Mouse (Mus musculus) intestine, embryonic 16.5 days (tissue): Measurements from ENCODE around the gene Rnf111. TPM values are rescaled to one million over a fixed set of nuclear protein-coding genes. Genes with fewer than 3 reads are reported as not detected.
"Not testable (repeated sequence)": the region's sequence is repeated elsewhere in the genome, so short reads cannot be mapped to it uniquely, and the experiment has no call there.

Experiments used
- ATAC-seq: fragments of 200-750 bp; cut with Nextera tagmentation; 2 replicates; pipeline ENCODE4 v1.8.0; 2017; ENCODE audit warnings: moderate TSS enrichment, moderate library complexity
- H3K27ac ChIP-seq: fragments of 300-500 bp; sonication (generic); 2 replicates; pipeline ENCODE4 v1.5.1; 2014; ENCODE audit warnings: mild to moderate bottlenecking, low read length
- H3K27me3 ChIP-seq: fragments of 300-500 bp; sonication (generic); replicated peaks from 2 replicates; pipeline ENCODE4 v1.6.1; 2014; ENCODE audit warnings: low read length, control low read depth, mixed read lengths; ENCODE audit not compliant: control insufficient read depth, insufficient read depth
- H3K36me3 ChIP-seq: fragments of 300-500 bp; sonication (generic); 2 replicates; pipeline ENCODE4 v1.6.1; 2014; ENCODE audit warnings: low read length, control low read depth; ENCODE audit not compliant: control insufficient read depth, insufficient read depth
- H3K4me1 ChIP-seq: fragments of 300-500 bp; sonication (generic); 2 replicates; pipeline ENCODE4 v1.6.1; 2014; ENCODE audit warnings: low read length, control low read depth, mixed read lengths; ENCODE audit not compliant: control insufficient read depth, insufficient read depth
- H3K4me2 ChIP-seq: fragments of 300-500 bp; sonication (generic); 2 replicates; pipeline ENCODE4 v1.6.1; 2014; ENCODE audit warnings: low read depth, low read length, control low read depth
- H3K4me3 ChIP-seq: fragments of 300-500 bp; sonication (generic); 2 replicates; pipeline ENCODE4 v1.5.1; 2014; ENCODE audit warnings: mild to moderate bottlenecking, low read length
- H3K9ac ChIP-seq: fragments of 300-500 bp; sonication (generic); 2 replicates; pipeline ENCODE4 v1.6.1; 2014; ENCODE audit warnings: low read depth, low read length
- H3K9me3 ChIP-seq: fragments of 300-500 bp; sonication (generic); 2 replicates; pipeline ENCODE4 v1.6.1; 2016; ENCODE audit warnings: low read length, control low read depth; ENCODE audit not compliant: control insufficient read depth
- WGBS: fragments of 180-500 bp; shearing (Covaris S2); extraction: QIAGEN DNeasy Blood & Tissue Kit; methylation state at CpG from one replicate; pipeline ENCODE4 v1.1.7; 2014; 5-methylcytosine and 5-hydroxymethylcytosine counted together
- polyA plus RNA-seq: library from polyadenylated mRNA; unstranded; fragments of >200 nt; fragmentation: Nextera tagmentation; extraction: Ambion mirVana; gene quantifications from 2 replicates; pipeline ENCODE4 v1.2.1, GENCODE M21; 2015

The Rnf111 gene
- polyA plus RNA-seq, 1 experiment from 2014 or later, result 17.7 TPM

DNA sequence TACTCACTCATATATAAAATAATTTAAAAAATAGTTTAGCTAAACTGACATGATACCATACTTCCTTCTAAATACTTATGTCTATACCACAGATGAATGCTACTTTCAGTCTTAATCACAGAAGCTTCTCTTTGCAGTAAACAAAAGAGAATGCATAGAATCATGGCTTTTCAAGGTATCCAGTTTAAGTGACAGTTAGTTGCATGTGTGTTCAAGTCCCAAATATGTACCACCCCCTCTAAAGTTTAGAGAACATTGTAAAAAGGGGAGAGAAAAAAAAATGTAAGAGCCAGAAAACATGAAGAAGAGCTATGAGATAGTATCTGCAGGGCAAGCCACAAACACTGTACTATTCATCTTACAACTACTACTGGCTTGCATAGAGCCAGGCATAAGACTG lies 21.7 kb downstream of the Rnf111 start:
- H3K27me3 ChIP-seq, result no peaks in the 10 kb centered on the region
- no peak overlapping the region for H3K9ac ChIP-seq
- no peak overlapping the region for H3K4me3 ChIP-seq
- H3K36me3 ChIP-seq, result no peaks in the 10 kb centered on the region
- H3K4me1 ChIP-seq, result no peaks in the 10 kb centered on the region
- no peak overlapping the region for H3K4me2 ChIP-seq
- H3K27ac ChIP-seq, result no peak overlapping the region
- no peaks in the 10 kb centered on the region for H3K9me3 ChIP-seq
- ATAC-seq, result no peak

DNA sequence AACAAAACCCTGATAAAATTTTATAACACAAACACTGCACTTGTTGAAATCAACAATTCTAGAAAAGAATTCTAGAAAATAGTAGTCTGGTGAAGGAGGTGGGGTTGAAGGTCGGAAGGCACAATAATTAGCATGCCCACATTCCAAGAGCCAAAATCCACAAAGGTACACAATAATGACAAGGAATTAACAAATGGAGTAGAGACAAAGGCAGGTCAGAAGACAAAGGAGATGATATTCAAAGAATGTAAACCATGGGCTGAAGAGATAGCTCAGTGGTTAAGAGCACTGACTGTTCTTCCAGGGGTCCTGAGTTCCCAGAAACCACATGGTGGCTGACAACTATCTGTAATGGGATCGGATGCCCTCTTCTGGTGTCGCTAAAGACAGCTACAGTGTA lies 26.3 kb downstream of the Rnf111 start:
- WGBS, result 91% methylated on average over 3 of the region's 3 CpGs
- Histone ChIP-seq H3K4me3 (no peak overlapping the region), H3K27ac (no peak overlapping the region), H3K36me3 (peaks cover 3% of the 10 kb centered on the region; the same call in 1 of the 2 replicates), H3K9ac (no peak overlapping the region), H3K27me3 (no peaks in the 10 kb centered on the region), H3K4me1 (0 out of 2 replicates have a peak, but pooled peaks cover 5% of the 10 kb centered on the region), H3K9me3 (no peaks in the 10 kb centered on the region), H3K4me2 (no peak overlapping the region)
- no peak for ATAC-seq

DNA sequence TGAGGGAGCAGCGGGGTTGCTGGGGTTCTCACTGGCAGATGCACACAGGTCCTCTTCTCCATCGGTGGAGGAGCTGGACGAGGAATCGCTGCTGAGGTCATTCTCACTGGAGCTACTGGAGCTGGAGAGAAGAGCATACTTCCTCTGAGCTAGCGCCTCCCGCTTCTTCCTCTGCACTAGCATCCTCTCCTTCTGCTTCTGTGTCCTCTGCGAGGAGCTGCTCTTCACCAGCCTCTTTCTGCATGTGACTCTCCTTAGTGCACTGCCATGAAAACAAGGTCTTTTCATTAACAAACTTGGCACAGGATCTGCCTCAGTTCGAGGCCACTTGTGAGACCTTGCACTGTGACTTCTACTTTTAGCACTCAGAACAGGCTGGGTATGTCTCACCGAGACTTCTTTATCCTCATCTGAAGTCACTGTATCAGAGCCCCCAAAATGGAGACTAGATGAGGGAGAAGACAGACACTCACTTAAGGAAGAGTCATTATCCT lies 27.7 kb downstream of the Rnf111 start:
- Histone ChIP-seq H3K4me1 (0 out of 2 replicates have a peak, but pooled peaks cover 5% of the 10 kb centered on the region), H3K9me3 (no peaks in the 10 kb centered on the region), H3K27ac (no peak overlapping the region), H3K36me3 (peaks cover 3% of the 10 kb centered on the region; the same call in 1 of the 2 replicates), H3K4me3 (no peak overlapping the region), H3K4me2 (no peak overlapping the region), H3K9ac (no peak overlapping the region), H3K27me3 (no peaks in the 10 kb centered on the region)
- ATAC-seq, result no peak
- 95% methylated on average over 9 of the region's 9 CpGs for WGBS

DNA sequence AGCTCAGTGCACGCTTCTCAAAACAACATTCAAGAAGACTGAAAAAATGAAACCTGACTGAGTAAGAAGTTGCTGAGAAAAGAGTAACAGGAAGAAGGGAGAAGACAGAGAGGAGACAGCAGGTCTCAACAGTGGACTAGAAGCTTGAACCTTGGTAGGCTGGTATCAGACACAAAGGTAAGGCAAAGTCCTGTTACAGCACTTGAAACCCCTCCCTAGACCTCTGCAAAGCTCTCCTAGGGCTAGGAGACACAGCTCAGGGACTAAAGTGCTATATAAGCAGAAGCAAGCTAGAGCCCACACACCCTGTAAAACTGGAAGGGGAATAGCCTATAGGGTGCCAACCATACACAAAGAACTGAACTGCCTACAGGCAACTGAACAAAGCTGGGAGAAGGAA lies 30.1 kb downstream of the Rnf111 start:
- Histone ChIP-seq H3K4me1 (0 out of 2 replicates have a peak, but pooled peaks cover 5% of the 10 kb centered on the region), H3K9me3 (no peaks in the 10 kb centered on the region), H3K9ac (no peak overlapping the region), H3K36me3 (peaks cover 3% of the 10 kb centered on the region; the same call in 1 of the 2 replicates), H3K4me3 (no peak overlapping the region), H3K27me3 (no peaks in the 10 kb centered on the region), H3K4me2 (no peak overlapping the region), H3K27ac (no peak overlapping the region)
- peak; percentile 74 for ATAC-seq
- WGBS, result 61% methylated on average over 1 of the region's 1 CpGs

DNA sequence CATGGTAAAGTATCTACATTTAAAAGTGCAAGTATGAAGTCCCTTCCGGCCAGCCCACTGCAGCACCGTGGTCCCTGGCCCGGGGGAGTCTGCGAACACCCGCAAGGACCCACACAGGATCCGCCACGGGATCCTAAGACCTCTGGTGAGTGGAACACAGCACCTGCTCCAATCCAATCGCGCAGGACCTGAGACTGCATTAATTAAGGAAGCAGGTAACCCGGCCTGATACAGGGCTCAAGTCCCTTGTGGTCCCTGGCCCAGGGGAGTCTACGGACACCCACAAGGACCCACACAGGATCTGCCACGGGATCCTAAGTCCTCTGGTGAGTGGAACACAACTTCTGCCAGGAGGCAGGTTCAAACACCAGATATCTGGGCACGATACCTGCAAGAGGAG lies 40.4 kb downstream of the Rnf111 start:
- H3K4me2 ChIP-seq, H3K27ac ChIP-seq, H3K9ac ChIP-seq, H3K4me1 ChIP-seq, H3K4me3 ChIP-seq, ATAC-seq, H3K9me3 ChIP-seq, H3K36me3 ChIP-seq, H3K27me3 ChIP-seq: not testable (repeated sequence)
- WGBS, result 96% methylated on average over 13 of the region's 13 CpGs

DNA sequence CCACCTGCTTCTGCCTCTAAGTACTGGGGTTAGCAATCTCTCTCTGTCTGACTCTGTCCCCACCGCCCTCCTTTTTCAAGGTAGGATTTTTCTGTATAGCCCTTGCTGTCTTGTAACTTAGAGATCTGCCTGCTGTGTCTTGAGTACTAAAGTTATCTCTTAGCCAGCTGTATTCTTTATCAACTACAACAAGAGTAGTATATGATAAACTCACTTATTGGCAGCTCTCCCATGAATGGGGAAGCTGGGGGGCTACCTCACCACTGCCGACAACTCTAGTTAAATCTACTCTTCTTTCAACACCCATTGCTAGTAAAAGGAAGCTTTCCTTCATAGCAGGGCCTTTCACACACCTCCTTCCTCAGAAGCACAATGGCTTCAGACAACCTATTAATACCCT lies 51.2 kb downstream of the Rnf111 start:
- 92% methylated on average over 2 of the region's 2 CpGs for WGBS
- H3K27ac ChIP-seq, result no peak overlapping the region
- H3K4me1 ChIP-seq, result no peaks in the 10 kb centered on the region
- H3K27me3 ChIP-seq, result no peaks in the 10 kb centered on the region
- no peak overlapping the region for H3K4me3 ChIP-seq
- no peak overlapping the region for H3K9ac ChIP-seq
- no peak for ATAC-seq
- no peaks in the 10 kb centered on the region for H3K9me3 ChIP-seq
- peaks cover 4% of the 10 kb centered on the region; the same call in 1 of the 2 replicates for H3K36me3 ChIP-seq
- no peak overlapping the region for H3K4me2 ChIP-seq

DNA sequence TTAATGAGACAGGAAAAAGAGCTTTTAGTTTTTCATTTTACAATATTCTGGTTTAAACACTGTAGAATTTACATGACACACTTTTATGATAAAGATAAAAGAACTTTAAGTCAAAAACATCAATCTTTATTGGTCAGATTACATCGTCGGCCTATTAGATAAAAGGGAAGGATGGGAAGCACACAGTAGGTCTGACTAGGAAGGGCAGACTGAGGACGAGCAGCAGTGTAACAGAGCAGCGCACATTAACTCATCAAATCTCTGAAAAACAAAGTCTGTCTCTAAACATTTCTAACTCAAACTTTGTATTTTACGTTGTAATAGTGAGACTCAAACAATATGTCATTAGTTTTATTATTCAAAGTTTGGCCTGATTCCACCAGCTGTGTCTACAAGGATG lies 54.5 kb downstream of the Rnf111 start:
- H3K9ac ChIP-seq, result no peak overlapping the region
- no peaks in the 10 kb centered on the region for H3K9me3 ChIP-seq
- H3K36me3 ChIP-seq, result peaks cover 4% of the 10 kb centered on the region; the same call in 1 of the 2 replicates
- no peak for ATAC-seq
- no peaks in the 10 kb centered on the region for H3K4me1 ChIP-seq
- H3K27ac ChIP-seq, result no peak overlapping the region
- no peaks in the 10 kb centered on the region for H3K27me3 ChIP-seq
- no peak overlapping the region for H3K4me3 ChIP-seq
- no peak overlapping the region for H3K4me2 ChIP-seq
- 83% methylated on average over 5 of the region's 5 CpGs for WGBS

DNA sequence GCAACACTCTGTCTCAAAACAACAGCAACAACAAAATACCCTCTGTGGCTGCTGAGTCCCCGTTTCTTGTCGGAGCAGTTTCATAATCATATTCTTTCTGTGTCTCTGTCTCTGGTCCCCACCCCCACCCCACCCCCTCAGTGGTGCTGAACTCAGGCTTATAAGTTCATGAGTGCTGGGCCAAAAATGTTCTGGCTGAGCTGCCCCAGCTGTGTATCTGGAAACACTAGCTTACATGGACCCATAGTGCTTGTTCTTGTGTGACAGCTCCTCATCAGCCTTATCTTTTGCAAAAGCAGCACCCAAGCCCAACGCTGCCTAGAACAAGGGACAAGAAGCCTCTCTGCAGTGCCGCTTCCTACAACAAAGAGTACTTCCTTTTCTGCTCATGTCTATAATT lies 63.6 kb downstream of the Rnf111 start:
- H3K4me3 ChIP-seq, result no peak overlapping the region
- H3K9ac ChIP-seq, result no peak overlapping the region
- no peaks in the 10 kb centered on the region for H3K27me3 ChIP-seq
- no peak overlapping the region for H3K4me2 ChIP-seq
- H3K36me3 ChIP-seq, result peaks cover 7% of the 10 kb centered on the region; the same call in 1 of the 2 replicates
- H3K27ac ChIP-seq, result no peak overlapping the region
- H3K4me1 ChIP-seq, result no peaks in the 10 kb centered on the region
- 91% methylated on average over 4 of the region's 4 CpGs for WGBS
- no peak for ATAC-seq
- no peaks in the 10 kb centered on the region for H3K9me3 ChIP-seq

DNA sequence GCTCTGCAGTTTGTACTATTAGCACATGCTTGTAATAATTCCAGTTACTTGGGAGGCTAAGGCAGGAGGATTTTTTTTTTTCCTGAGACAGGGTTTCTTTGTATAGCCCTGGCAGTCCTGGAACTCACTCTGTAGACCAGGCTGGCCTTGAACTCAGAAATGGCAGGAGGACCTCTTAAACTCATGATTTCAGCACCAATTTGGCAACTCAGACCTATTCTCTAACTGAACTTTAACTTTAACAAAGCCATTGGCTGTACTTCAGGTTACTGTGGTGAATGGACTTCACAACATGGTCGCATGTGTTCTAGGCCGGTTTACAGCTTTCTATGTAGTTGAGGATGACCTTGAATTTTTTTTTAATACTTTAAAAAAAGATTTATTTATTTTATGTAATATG lies 80.9 kb downstream of the Rnf111 start:
- Histone ChIP-seq H3K4me1 (peaks cover 9% of the 10 kb centered on the region), H3K9ac (no peak overlapping the region), H3K27me3 (no peaks in the 10 kb centered on the region), H3K9me3 (no peaks in the 10 kb centered on the region), H3K4me2 (no peak overlapping the region), H3K36me3 (peaks cover 5% of the 10 kb centered on the region; the same call in 1 of the 2 replicates), H3K4me3 (no peak overlapping the region), H3K27ac (no peak overlapping the region)
- no peak for ATAC-seq
- 96% methylated on average over 2 of the region's 2 CpGs for WGBS
